Mouse (Mus musculus) myocyte (in vitro differentiated cells): Measurements from ENCODE around the gene Clps. TPM values are rescaled to one million over a fixed set of nuclear protein-coding genes. Genes with fewer than 3 reads are reported as not detected.
"Not testable (repeated sequence)": the region's sequence is repeated elsewhere in the genome, so short reads cannot be mapped to it uniquely, and the experiment has no call there.

Experiments
- H3K27me3 ChIP-seq: one replicate; pipeline ENCODE4 v1.6.1; 2011; ENCODE audit not compliant: control insufficient read depth, insufficient read depth, insufficient read length
- H3K36me3 ChIP-seq: one replicate; pipeline ENCODE4 v1.6.1; 2011; ENCODE audit not compliant: control insufficient read depth, insufficient read depth
- H3K4me2 ChIP-seq: one replicate; pipeline ENCODE4 v1.6.1; 2011; ENCODE audit warnings: low read depth, control low read depth
- H3K4me3 ChIP-seq: one replicate; pipeline ENCODE4 v1.5.1; 2011; ENCODE audit warnings: mild to moderate bottlenecking, control low read depth, moderate library complexity
- H3K79me2 ChIP-seq: one replicate; pipeline ENCODE4 v1.6.1; 2011; ENCODE audit not compliant: control insufficient read depth, insufficient read depth
- H3ac ChIP-seq: one replicate; pipeline ENCODE4 v1.6.1; 2011; ENCODE audit not compliant: control insufficient read depth, insufficient read length
- CEBPB ChIP-seq: IDR thresholded peaks from 2 replicates; pipeline ENCODE4 v1.6.1; 2011; ENCODE audit warnings: mild to moderate bottlenecking, moderate library complexity; ENCODE audit not compliant: poor library complexity, insufficient read depth, severe bottlenecking
- E2F4 ChIP-seq: IDR thresholded peaks from one replicate; pipeline ENCODE4 v1.6.1; 2011; ENCODE audit warnings: mild to moderate bottlenecking, control low read depth, moderate library complexity; ENCODE audit not compliant: insufficient read depth
- MAX ChIP-seq: IDR thresholded peaks from one replicate; pipeline ENCODE4 v1.6.1; 2011; ENCODE audit warnings: low read depth, mild to moderate bottlenecking, control low read depth
- MYOD1 ChIP-seq, 3 experiments: IDR thresholded peaks; one replicate each; pipeline ENCODE4 v1.6.1; 2011; ENCODE audit warnings: control low read depth in 2 of 3, low read depth in 2 of 3, mild to moderate bottlenecking in 2 of 3, moderate library complexity in 1 of 3; ENCODE audit not compliant: insufficient read length in 2 of 3, control insufficient read depth in 1 of 3
- MYOG ChIP-seq, 3 experiments: IDR thresholded peaks; one replicate each; pipeline ENCODE4 v1.6.1; 2011; ENCODE audit warnings: control low read depth in 2 of 3, low read depth in 2 of 3, mild to moderate bottlenecking in 2 of 3; ENCODE audit not compliant: insufficient read length in 2 of 3, control insufficient read depth in 1 of 3, insufficient read depth in 1 of 3
- POLR2A ChIP-seq: IDR thresholded peaks from one replicate; pipeline ENCODE4 v1.6.1; 2011; ENCODE audit warnings: low read depth, mild to moderate bottlenecking, control low read depth, moderate library complexity; ENCODE audit not compliant: insufficient read length
- POLR2AphosphoS2 ChIP-seq: IDR thresholded peaks from one replicate; pipeline ENCODE4 v1.6.1; 2011; ENCODE audit warnings: low read depth, control low read depth; ENCODE audit not compliant: insufficient read length
- REST ChIP-seq: IDR thresholded peaks from one replicate; pipeline ENCODE4 v1.6.1; 2011; ENCODE audit warnings: mild to moderate bottlenecking, control low read depth, moderate library complexity; ENCODE audit not compliant: insufficient read depth, insufficient read length
- SRF ChIP-seq: IDR thresholded peaks from one replicate; pipeline ENCODE4 v1.6.1; 2011; ENCODE audit warnings: low read depth; ENCODE audit not compliant: control insufficient read depth, insufficient read length
- TCF12 ChIP-seq: IDR thresholded peaks from one replicate; pipeline ENCODE4 v1.6.1; 2011; ENCODE audit warnings: mild to moderate bottlenecking, control low read depth; ENCODE audit not compliant: poor library complexity, insufficient read depth, severe bottlenecking
- TCF3 ChIP-seq: IDR thresholded peaks from one replicate; pipeline ENCODE4 v1.6.1; 2011; ENCODE audit warnings: low read depth, control low read depth; ENCODE audit not compliant: insufficient read length
- USF1 ChIP-seq: IDR thresholded peaks from one replicate; pipeline ENCODE4 v1.6.1; 2011; ENCODE audit warnings: low read depth, mild to moderate bottlenecking, control low read depth, moderate library complexity
- polyA plus RNA-seq: library from polyadenylated mRNA; unstranded; fragments of >200 nt; fragmentation: generic; extraction: Trizol; gene quantifications from one replicate; pipeline ENCODE4 v1.2.1, GENCODE M21; 2012; ENCODE audit warnings: missing spikeins

The Clps gene
- polyA plus RNA-seq, 1 experiment = not detected

DNA sequence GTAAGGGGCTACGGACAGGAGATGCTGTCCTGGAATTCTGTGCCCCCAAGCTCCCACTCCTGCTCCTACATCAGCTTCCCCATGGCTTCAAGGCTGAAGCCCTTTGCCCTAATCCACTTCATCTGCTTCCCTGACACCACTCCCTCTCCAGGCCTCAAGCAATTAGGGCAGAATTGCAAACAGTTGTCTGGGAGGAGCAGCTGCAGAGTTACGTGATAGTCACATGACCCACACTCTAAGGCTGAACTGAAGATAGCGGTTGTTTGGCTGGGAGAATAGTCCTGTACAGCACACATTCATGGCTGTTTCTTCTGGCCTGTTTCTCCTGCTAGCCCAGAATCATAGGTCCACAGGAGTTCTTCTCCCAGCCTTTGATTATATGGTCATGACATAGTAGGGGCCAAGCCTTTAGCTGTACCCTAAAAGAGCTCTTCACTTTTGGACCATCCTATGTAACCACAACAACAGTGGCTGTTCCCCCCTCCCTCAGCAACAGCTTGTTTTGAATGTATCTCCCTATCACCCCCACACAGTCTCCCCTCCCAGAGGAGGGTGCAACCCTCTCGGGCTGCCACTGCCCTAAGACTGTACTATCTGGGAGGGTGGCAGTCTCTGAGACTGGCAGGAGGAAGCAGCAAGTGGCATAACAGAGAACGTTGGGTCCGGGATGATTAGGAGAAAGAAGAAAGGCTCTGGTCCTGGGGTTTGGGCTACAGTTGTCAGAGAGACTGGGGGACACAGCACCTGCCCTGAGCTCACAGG, 3.8 kb downstream of the Clps start:
- no peaks in the 10 kb centered on the region for H3K36me3 ChIP-seq
- H3K27me3 ChIP-seq = peaks cover 24% of the 10 kb centered on the region
- H3ac ChIP-seq = no peak overlapping the region
- H3K4me3 ChIP-seq = no peak overlapping the region
- peak overlapping the region; percentile 55 for H3K4me2 ChIP-seq
- TF ChIP-seq MYOD1 (IDR thresholded peaks at IDR 0.05; ENCODE audit: control insufficient read depth in 1 of 3, insufficient read length in 2 of 3, low read depth in 2 of 3) (peak; percentile 62 to 95 (median 89)), TCF3 (peak; percentile 33), CEBPB (no peak), REST (no peak), TCF12 (peak; percentile 88), MYOG (IDR thresholded peaks at IDR 0.05; ENCODE audit: control insufficient read depth in 1 of 3, insufficient read depth in 1 of 3, insufficient read length in 2 of 3, low read depth in 2 of 3) (peak; percentile 69 to 96 (median 96)), USF1 (peak; percentile 96)
- no peaks in the 10 kb centered on the region for H3K79me2 ChIP-seq

DNA sequence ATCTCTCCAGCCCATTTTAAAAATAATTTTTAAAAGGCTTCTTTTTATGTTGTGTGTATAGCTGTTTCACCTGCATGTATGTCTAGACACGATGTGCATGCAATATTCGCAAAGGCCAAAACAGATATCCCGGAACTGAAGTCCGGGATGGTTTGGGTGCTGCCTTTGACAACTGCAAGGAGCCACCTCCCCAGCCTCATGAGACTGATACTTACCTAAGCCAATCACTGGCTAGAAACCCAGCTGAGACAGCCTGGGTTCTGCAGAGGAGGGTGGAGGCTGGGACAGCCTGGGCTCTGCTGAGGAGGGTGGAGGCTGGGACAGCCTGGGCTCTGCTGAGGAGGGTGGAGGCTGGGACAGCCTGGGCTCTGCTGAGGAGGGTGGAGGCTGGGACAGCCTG, 6.5 kb downstream of the Clps start:
- H3K27me3 ChIP-seq, H3K79me2 ChIP-seq, H3ac ChIP-seq, H3K4me3 ChIP-seq, H3K4me2 ChIP-seq, H3K36me3 ChIP-seq: not testable (repeated sequence)

DNA sequence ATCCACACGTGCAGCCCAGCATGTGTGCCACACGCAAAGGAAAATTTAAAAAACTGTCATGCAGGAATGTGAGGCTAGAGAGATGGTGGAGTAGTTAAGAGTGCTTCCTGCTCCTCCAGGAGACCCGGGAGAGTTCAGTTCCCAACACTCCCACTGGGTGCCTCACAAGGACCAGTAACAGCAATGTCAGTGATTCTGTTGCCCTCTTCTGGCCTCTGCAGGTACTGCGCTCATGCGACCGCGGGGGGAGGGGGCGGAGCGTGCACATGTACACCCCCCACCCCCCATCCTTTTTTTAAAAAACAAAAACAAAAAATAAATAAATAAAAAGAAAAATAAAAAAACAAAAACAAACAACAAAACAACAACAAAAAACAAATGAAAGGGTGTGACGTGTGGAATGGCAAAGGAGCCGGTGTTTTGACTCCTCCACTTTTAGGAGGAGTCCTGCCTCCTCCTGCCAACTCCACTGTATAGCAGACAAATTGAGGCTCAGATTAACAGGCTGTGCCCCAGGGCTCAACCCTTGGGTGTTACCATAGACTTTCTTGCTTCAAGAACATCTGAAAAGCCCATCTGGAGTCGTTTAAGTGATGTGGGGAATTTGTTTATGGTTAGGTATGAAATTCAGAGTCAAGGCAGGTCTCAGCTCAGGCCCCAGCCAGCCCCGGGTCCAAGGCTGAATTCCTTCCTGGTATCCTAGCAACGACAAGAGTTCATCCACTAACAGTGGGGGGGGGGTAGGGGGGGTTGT, 7.3 kb downstream of the Clps start:
- Histone ChIP-seq H3K4me3 (no peak overlapping the region), H3ac (no peak overlapping the region), H3K36me3 (no peaks in the 10 kb centered on the region), H3K79me2 (no peaks in the 10 kb centered on the region), H3K27me3 (peaks cover 12% of the 10 kb centered on the region), H3K4me2 (no peak overlapping the region)
- TF ChIP-seq TCF12 (no peak), POLR2AphosphoS2 (no peak), USF1 (no peak), MAX (no peak), E2F4 (no peak), CEBPB (no peak), TCF3 (no peak), POLR2A (no peak), SRF (no peak), MYOD1 (IDR thresholded peaks at IDR 0.05; ENCODE audit: control insufficient read depth in 1 of 3, insufficient read length in 2 of 3, low read depth in 2 of 3) (no peak), REST (no peak), MYOG (IDR thresholded peaks at IDR 0.05; ENCODE audit: control insufficient read depth in 1 of 3, insufficient read depth in 1 of 3, insufficient read length in 2 of 3, low read depth in 2 of 3) (no peak)

DNA sequence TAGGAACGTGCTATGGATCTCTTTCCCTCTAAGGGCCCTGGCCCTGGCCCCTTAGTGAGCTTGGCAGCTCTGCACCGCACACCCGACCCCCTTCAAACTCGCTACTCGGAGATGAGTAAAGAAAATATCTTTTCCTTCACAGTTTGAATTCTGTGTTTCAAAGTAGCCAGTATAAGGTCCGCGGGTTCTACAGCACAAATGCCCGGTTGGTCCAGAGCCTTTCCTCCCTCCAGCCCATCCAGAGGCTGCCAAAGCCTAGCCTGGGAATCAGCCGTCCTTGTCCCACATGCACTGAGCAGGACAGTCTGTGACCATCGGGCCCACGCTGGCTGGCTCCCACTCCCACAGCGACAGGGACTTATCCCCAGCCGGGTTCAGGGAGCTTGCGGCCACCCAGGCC, 11.5 kb downstream of the Clps start, which contains the start of gene Clpsl2:
TSS of gene Clpsl2 (plus strand) at position 301 of the 400 bp plus-strand sequence.
- H3ac ChIP-seq = no peak within 1 kb of the TSS
- no peak within 1 kb of the TSS for H3K4me3 ChIP-seq
- H3K79me2 ChIP-seq = no peaks in the 10 kb centered on the region
- H3K27me3 ChIP-seq = peaks cover 26% of the 10 kb centered on the region
- no peak for TF ChIP-seq REST
- TF ChIP-seq CEBPB = no peak
- TF ChIP-seq TCF12 = no peak
- TF ChIP-seq MYOG (IDR thresholded peaks at IDR 0.05; ENCODE audit: control insufficient read depth in 1 of 3, insufficient read depth in 1 of 3, insufficient read length in 2 of 3, low read depth in 2 of 3) = no peak
- TF ChIP-seq POLR2AphosphoS2 = no peak
- no peak for TF ChIP-seq SRF
- no peak for TF ChIP-seq E2F4
- no peak for TF ChIP-seq USF1
- TF ChIP-seq TCF3 = no peak
- no peak for TF ChIP-seq MAX
- H3K4me2 ChIP-seq = no peak within 1 kb of the TSS
- H3K36me3 ChIP-seq = no peaks in the 10 kb centered on the region

DNA sequence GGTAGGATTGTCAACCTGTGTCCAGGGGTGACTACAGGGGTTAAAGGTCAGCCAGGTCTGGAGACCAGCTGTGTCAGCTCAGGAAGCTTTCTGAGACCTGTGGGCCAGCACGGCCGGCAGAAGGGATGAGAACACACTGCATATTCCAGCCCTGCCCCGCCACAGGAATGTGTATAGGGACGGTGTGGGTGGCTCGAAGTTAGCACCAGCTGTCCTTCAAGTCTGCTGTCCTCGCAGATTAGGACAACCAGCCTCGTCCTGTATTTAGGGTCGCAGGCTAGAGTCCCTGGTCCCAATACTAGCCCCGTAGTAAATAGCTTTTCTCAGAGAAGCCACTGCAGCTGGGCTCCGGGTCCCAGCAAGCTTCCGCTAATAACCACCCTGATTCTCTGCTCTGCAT, 12.0 kb downstream of the Clps start:
- TF ChIP-seq TCF3 (no peak), MYOD1 (IDR thresholded peaks at IDR 0.05; ENCODE audit: control insufficient read depth in 1 of 3, insufficient read length in 2 of 3, low read depth in 2 of 3) (peak in 2 of 3 experiments; percentile 51 to 81), MYOG (IDR thresholded peaks at IDR 0.05; ENCODE audit: control insufficient read depth in 1 of 3, insufficient read depth in 1 of 3, insufficient read length in 2 of 3, low read depth in 2 of 3) (peak in 2 of 3 experiments; percentile 44 to 86)
- Histone ChIP-seq H3K4me2 (no peak overlapping the region), H3K4me3 (no peak overlapping the region), H3ac (no peak overlapping the region), H3K79me2 (no peaks in the 10 kb centered on the region), H3K27me3 (peaks cover 26% of the 10 kb centered on the region), H3K36me3 (no peaks in the 10 kb centered on the region)
